Mouse (Mus musculus): Measurements from ENCODE around the gene Nr2c2ap.

- TF ChIP-seq CTCF (IDR thresholded peaks at IDR 0.05; ENCODE audit: low read depth, low read length) (no peak), EP300 (IDR thresholded peaks at IDR 0.05; ENCODE audit: insufficient read depth, low read depth, low read length) (no peak), POLR2A (IDR thresholded peaks at IDR 0.05; ENCODE audit: insufficient read depth, low read length) (no peak)
These were observed 46.7 kb upstream of the Nr2c2ap start for GRCm38 (mm10) chr8:70084191-70085065.
